Mouse (Mus musculus) kidney, adult 2 months (tissue): ENCODE data around the gene Rasal2. TPM values are rescaled to one million over a fixed set of nuclear protein-coding genes. Genes with fewer than 3 reads are reported as not detected.

Experiments
- DNase-seq: peaks from one replicate; pipeline ENCODE4 v3.0.0; 2021
- H3K27ac ChIP-seq: fragments of 200-500 bp; 2 replicates; pipeline ENCODE4 v1.5.1; 2012; ENCODE audit warnings: low read depth, low read length, control low read depth, inconsistent platforms; ENCODE audit not compliant: insufficient read depth
- H3K27me3 ChIP-seq: fragments of 200-500 bp; replicated peaks from 2 replicates; pipeline ENCODE4 v1.6.1; 2012; ENCODE audit warnings: mild to moderate bottlenecking, moderate library complexity, low read length, inconsistent platforms; ENCODE audit not compliant: control insufficient read depth, insufficient read depth
- H3K36me3 ChIP-seq: fragments of 200-500 bp; 2 replicates; pipeline ENCODE4 v1.6.1; 2012; ENCODE audit warnings: mild to moderate bottlenecking, moderate library complexity, low read length, inconsistent platforms; ENCODE audit not compliant: control insufficient read depth, insufficient read depth
- H3K4me1 ChIP-seq: fragments of 200-500 bp; 2 replicates; pipeline ENCODE4 v1.6.1; 2011; ENCODE audit warnings: low read length; ENCODE audit not compliant: control insufficient read depth, insufficient read depth
- H3K4me3 ChIP-seq: fragments of 200-500 bp; 2 replicates; pipeline ENCODE4 v1.5.1; 2011; ENCODE audit warnings: mild to moderate bottlenecking, low read depth, low read length, control low read depth; ENCODE audit not compliant: insufficient read depth
- CTCF ChIP-seq: fragments of 200-500 bp; conservative IDR thresholded peaks from 2 replicates; pipeline ENCODE4 v1.5.1; 2011; ENCODE audit warnings: low read depth, mild to moderate bottlenecking, control low read depth, low read length, moderate library complexity, mixed read lengths; ENCODE audit not compliant: insufficient read depth, insufficient read length
- POLR2A ChIP-seq: fragments of 200-500 bp; IDR thresholded peaks from one replicate; pipeline ENCODE4 v1.6.1; 2011; ENCODE audit warnings: low read depth, low read length, control low read depth
- WGBS: fragments of 180-500 bp; shearing (Covaris S2); methylation state at CpG from one replicate; pipeline ENCODE4 v1.1.7; 2018; 5-methylcytosine and 5-hydroxymethylcytosine counted together
- polyA plus RNA-seq: library from polyadenylated mRNA; depleted of rRNA; stranded (reverse); fragments of >200 nt; gene quantifications from 2 replicates; pipeline ENCODE4 v1.2.3, GENCODE M21; 2012

Rasal2 gene
- polyA plus RNA-seq, 1 experiment, result 3.4 TPM

DNA sequence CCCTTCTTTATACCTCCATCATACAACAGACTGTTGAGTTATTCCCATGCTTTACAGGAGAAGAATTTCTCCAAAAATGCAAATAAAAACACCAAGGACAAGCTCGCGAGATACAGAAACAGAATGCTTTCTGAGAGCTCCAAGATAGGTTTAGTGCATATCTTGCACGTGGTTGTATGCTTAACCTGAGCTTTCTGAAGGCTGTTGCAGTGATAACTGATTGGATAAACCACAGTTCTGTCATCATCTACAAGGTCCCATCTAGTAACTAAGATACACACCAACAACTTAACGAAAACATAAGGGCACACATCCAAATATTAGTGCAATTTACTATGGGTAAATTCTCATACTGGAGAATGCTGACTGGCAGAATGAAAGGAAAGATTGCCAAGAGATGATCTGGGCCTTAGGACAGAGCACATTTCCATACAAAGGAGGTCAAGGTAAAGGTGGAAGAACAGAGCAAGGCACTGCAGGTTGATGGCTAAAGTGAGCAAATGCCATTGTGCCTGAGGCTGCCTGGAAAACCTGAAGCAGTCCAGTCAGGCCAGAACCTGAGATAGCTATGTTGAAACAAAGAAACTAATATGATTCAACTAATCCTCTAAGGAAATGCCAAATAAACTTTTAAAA lies 136.6 kb downstream of the Rasal2 start:
- Histone ChIP-seq H3K4me3 (no peak overlapping the region), H3K36me3 (no peaks in the 10 kb centered on the region), H3K4me1 (no peaks in the 10 kb centered on the region), H3K27me3 (no peaks in the 10 kb centered on the region), H3K27ac (no peak overlapping the region)
- DNase-seq, result no peak
- no peak for TF ChIP-seq POLR2A
- TF ChIP-seq CTCF, result no peak
- WGBS, result 80% methylated on average over 4 of the region's 4 CpGs

DNA sequence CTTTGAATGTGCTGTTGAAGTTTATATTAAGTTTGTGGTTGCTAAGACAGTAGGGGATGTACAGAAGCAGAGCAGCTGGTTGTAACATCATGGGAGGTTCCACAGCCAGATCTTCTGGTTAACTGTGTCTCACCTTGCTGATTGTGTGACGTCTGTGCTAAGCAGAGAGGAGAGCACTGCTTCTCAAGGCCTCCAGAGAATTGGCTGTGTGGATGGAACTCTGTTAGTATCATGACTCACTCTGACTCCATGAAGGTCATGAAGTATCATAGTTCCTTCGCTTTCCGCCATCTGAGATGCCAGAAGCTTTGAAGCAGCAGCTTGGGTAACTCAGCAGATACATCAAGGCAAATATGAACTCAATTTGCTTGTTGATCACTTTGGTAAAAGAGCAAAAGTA lies 144.5 kb downstream of the Rasal2 start:
- Histone ChIP-seq H3K4me3 (no peak overlapping the region), H3K4me1 (no peaks in the 10 kb centered on the region), H3K27ac (no peak overlapping the region), H3K27me3 (no peaks in the 10 kb centered on the region), H3K36me3 (no peaks in the 10 kb centered on the region)
- TF ChIP-seq CTCF (no peak), POLR2A (no peak)
- 86% methylated on average over 3 of the region's 3 CpGs for WGBS
- no peak for DNase-seq

DNA sequence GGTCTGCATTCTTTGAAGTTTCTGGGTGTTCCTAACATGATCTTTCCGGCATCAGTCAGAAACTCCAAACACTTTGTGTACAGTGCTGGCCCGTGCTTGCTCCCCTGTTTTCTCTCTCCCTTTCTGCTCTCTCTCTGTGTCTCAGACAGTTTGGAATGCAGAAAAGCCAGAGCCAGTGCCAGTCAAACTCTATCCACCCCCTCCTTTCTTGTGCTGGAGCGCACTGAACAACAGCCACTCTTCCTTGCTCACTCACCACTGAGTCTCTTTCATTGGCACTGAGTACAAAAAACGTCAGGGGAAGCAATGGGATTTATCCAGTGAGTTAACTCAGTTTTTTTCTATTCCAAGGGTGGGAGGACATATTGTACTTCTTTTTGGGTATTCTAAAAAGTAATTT lies 155.8 kb downstream of the Rasal2 start:
- peak; percentile 19 for DNase-seq
- Histone ChIP-seq H3K4me3 (no peak overlapping the region), H3K36me3 (no peaks in the 10 kb centered on the region), H3K27me3 (no peaks in the 10 kb centered on the region), H3K27ac (no peak overlapping the region), H3K4me1 (peaks cover 11% of the 10 kb centered on the region; the same call in 1 of the 2 replicates)
- no peak for TF ChIP-seq CTCF
- TF ChIP-seq POLR2A, result no peak
- 27% methylated on average over 4 of the region's 4 CpGs for WGBS

DNA sequence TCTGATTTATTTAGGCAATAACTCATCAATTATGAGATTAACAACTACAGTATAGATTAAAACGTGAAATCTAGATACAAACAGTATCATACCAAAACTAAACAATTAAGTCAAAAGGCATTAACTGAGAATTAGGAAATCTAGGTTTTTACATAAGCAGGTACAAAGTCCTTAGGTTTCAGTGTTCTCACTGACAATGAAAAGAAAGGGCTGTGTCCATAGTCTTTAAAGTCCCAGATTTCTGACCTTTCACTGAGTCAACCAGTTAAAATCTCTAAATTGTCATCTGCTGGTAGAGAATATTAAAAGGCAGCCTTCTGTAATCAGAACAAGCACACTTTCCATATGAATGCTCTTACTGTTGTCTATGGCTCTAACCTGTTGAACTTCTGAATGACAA lies 156.6 kb downstream of the Rasal2 start:
- no peak for DNase-seq
- WGBS, result 81% methylated on average over 1 of the region's 1 CpGs
- no peaks in the 10 kb centered on the region for H3K27me3 ChIP-seq
- TF ChIP-seq POLR2A, result no peak
- no peak for TF ChIP-seq CTCF
- peaks cover 11% of the 10 kb centered on the region; the same call in 1 of the 2 replicates for H3K4me1 ChIP-seq
- no peaks in the 10 kb centered on the region for H3K36me3 ChIP-seq
- no peak overlapping the region for H3K4me3 ChIP-seq
- H3K27ac ChIP-seq, result no peak overlapping the region

DNA sequence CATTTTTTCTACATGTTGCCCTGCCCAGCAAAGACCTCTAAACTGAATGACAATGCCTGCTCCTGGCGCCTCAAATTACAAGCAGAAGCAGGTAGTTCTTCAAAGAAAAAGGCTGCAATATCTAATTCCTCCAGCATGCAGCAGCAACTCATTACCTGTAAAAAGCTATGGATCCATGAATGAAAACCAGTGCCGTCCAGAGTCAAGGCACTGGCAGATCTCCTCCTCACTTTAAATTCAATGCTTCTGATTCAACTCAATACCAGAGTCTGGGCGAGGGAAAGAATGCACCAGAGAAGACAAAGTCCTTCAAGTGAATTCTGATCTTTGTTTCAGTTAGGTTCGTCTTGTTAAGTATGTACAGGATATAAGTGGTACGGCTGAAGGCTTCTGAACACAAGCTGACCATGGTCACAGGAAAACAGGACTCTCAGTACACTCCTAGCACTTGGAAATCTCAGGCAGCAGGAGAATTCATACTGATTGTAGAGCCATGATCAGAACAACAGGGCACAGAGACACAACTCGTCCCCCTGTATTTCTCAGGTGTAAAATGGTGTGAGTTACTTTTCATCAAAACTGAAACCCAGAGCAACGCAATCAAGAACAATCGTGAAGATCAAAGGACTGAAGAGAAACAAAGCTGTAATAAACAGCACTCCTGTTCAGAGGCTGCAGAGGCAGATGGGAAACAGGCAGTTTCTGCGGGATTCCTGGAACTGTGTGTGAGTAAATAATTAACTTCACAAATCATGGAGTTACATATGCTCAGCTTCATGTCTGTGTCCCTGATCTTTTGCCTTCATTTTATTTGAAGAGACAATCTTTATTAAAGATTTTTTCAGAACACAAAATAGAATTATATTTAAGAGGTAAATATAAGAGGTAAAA lies 158.6 kb downstream of the Rasal2 start:
- no peak overlapping the region; the same call in 1 of the 2 replicates for H3K4me3 ChIP-seq

DNA sequence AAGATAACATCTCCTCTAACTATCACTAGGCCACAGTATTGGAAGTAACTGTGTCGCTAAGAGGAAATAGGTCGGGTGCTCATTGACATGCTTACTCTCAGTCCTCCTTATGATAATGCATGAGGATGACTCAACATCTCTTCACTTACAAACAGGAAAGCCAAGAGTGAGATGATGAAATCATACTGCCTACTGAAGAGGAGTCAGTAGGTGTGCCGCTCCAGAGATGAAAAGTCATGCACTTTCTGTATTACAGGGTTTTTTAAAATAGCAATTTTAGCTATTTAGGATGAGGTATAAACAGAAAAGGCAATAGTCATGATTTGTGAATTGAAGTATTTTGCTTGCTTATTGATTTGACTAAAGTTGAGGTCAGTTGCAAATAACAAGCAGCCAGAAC lies 164.3 kb downstream of the Rasal2 start:
- DNase-seq, result no peak
- no peak overlapping the region for H3K4me3 ChIP-seq
- no peaks in the 10 kb centered on the region; the same call in 1 of the 2 replicates for H3K4me1 ChIP-seq
- no peaks in the 10 kb centered on the region for H3K27me3 ChIP-seq
- 76% methylated on average over 3 of the region's 3 CpGs for WGBS
- TF ChIP-seq CTCF (no peak), POLR2A (no peak)
- no peak overlapping the region for H3K27ac ChIP-seq
- no peaks in the 10 kb centered on the region for H3K36me3 ChIP-seq

More for the DNA sequence above, 158.6 kb downstream of the Rasal2 start:
- DNase-seq, result peak; percentile 73
- Histone ChIP-seq H3K27ac (peak overlapping the region; percentile 83), H3K36me3 (no peaks in the 10 kb centered on the region), H3K27me3 (no peaks in the 10 kb centered on the region), H3K4me1 (peaks cover 11% of the 10 kb centered on the region; the same call in 1 of the 2 replicates)
- 31% methylated on average over 9 of the region's 9 CpGs for WGBS
- TF ChIP-seq CTCF (no peak), POLR2A (no peak)

DNA sequence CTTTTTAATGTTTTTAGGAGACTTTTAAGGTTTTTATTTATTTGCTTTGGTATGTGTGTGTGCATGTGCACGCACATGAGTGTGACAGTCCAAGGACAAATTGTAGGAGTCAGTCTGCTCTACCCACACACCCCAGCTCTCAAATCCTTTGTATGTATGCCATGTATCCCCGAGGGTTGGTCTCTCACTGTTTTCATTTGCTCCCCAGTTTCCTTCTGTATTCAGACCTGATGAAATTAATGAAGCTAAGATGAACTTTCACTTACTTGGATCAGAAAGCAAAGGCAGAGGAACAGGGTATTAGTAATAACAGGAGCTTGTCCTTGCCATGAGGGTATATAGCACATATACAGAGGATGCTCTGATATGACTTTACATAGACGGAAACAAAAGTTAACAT lies 165.1 kb downstream of the Rasal2 start:
- no peak for TF ChIP-seq CTCF
- no peak for TF ChIP-seq POLR2A
- Histone ChIP-seq H3K4me3 (no peak overlapping the region), H3K27ac (no peak overlapping the region), H3K36me3 (no peaks in the 10 kb centered on the region), H3K4me1 (no peaks in the 10 kb centered on the region; the same call in 1 of the 2 replicates), H3K27me3 (no peaks in the 10 kb centered on the region)
- no peak for DNase-seq
- WGBS, result 73% methylated on average over 3 of the region's 3 CpGs
